Mouse (Mus musculus) cerebellum, adult 18-20 months (tissue): ENCODE results near the gene Kcnmb4.

Experiments used
- DNase-seq, 2 experiments: peaks; one replicate each; pipeline ENCODE4 v3.0.0; 2021

Kcnmb4 gene

GRCm38 (mm10) chr10:116473759-116474549, at the start of gene Kcnmb4:
Gene Kcnmb4, minus strand, starts transcription at chr10:116473878.
- peak; percentile 72 to 81 for DNase-seq

- no peak for DNase-seq
Observed at GRCm38 (mm10) chr10:116519588-116519987, 45.9 kb upstream of the Kcnmb4 start.

- DNase-seq, result no peak
Observed at GRCm38 (mm10) chr10:116515590-116515989, 41.9 kb upstream of the Kcnmb4 start.

- DNase-seq, result no peak
Observed at GRCm38 (mm10) chr10:116515158-116515557, 41.5 kb upstream of the Kcnmb4 start.

GRCm38 (mm10) chr10:116513254-116513635, 39.6 kb upstream of the Kcnmb4 start:
- no peak for DNase-seq

GRCm38 (mm10) chr10:116512521-116513253, 39.0 kb upstream of the Kcnmb4 start:
- DNase-seq, result no peak

GRCm38 (mm10) chr10:116505303-116506014, 31.8 kb upstream of the Kcnmb4 start:
- DNase-seq, result no peak

GRCm38 (mm10) chr10:116492768-116493167, 19.1 kb upstream of the Kcnmb4 start:
- DNase-seq, result peak in 1 of 2 experiments; percentile 0

GRCm38 (mm10) chr10:116486895-116487747, 13.4 kb upstream of the Kcnmb4 start:
- peak in 1 of 2 experiments; percentile 30 for DNase-seq

GRCm38 (mm10) chr10:116481917-116482316, 8.2 kb upstream of the Kcnmb4 start:
- no peak for DNase-seq

- no peak for DNase-seq
Observed at GRCm38 (mm10) chr10:116480988-116481387, 7.3 kb upstream of the Kcnmb4 start.

GRCm38 (mm10) chr10:116476559-116476958, 2.9 kb upstream of the Kcnmb4 start:
- no peak for DNase-seq

GRCm38 (mm10) chr10:116475725-116476124, 2.0 kb upstream of the Kcnmb4 start:
- DNase-seq, result no peak

GRCm38 (mm10) chr10:116473071-116473758, 463 bp downstream of the Kcnmb4 start:
- DNase-seq, result peak; percentile 59 to 68

GRCm38 (mm10) chr10:116472579-116472978, 1.1 kb downstream of the Kcnmb4 start:
- no peak for DNase-seq

- DNase-seq, result peak; percentile 43 to 50
Observed at GRCm38 (mm10) chr10:116470306-116470925, 3.3 kb downstream of the Kcnmb4 start.

- DNase-seq, result no peak
Observed at GRCm38 (mm10) chr10:116468094-116468493, 5.6 kb downstream of the Kcnmb4 start.

- DNase-seq, result no peak
Observed at GRCm38 (mm10) chr10:116463753-116464345, 9.8 kb downstream of the Kcnmb4 start.

- DNase-seq, result no peak
Observed at GRCm38 (mm10) chr10:116461443-116461842, 12.2 kb downstream of the Kcnmb4 start.

- no peak for DNase-seq
Observed at GRCm38 (mm10) chr10:116458786-116459185, 14.9 kb downstream of the Kcnmb4 start.

GRCm38 (mm10) chr10:116452771-116453170, 20.9 kb downstream of the Kcnmb4 start:
- DNase-seq, result no peak
